Mouse (Mus musculus) heart, embryonic 14.5 days (tissue): ENCODE results near the gene Igsf9. TPM values are rescaled to one million over a fixed set of nuclear protein-coding genes. Genes with fewer than 3 reads are reported as not detected.

Experiments used
- ATAC-seq: fragments of 200-750 bp; cut with Nextera tagmentation; 2 replicates; pipeline ENCODE4 v1.8.0; 2017; ENCODE audit warnings: low read depth, moderate TSS enrichment; ENCODE audit not compliant: insufficient number of reproducible peaks, insufficient read depth, low FRiP score
- H3K27ac ChIP-seq, 2 experiments: fragments of 200-500 bp in 1 of 2; fragments of 300-500 bp in 1 of 2; sonication (generic) in 1 of 2; replicated peaks in 1 of 2; 2 replicates each; pipeline ENCODE4 v1.5.1; 2012 to 2014; ENCODE audit warnings: low read depth in 2 of 2, low read length in 2 of 2, control low read depth in 1 of 2, mild to moderate bottlenecking in 1 of 2, mixed read lengths in 1 of 2; ENCODE audit not compliant: control insufficient read depth in 1 of 2, insufficient read depth in 1 of 2
- H3K27me3 ChIP-seq: fragments of 300-500 bp; sonication (generic); 2 replicates; pipeline ENCODE4 v1.6.1; 2014; ENCODE audit warnings: mild to moderate bottlenecking, low read length, control low read depth; ENCODE audit not compliant: control insufficient read depth, insufficient read depth
- H3K36me3 ChIP-seq: fragments of 300-500 bp; sonication (generic); 2 replicates; pipeline ENCODE4 v1.6.1; 2014; ENCODE audit warnings: mild to moderate bottlenecking, control low read depth, low read length, mixed read lengths; ENCODE audit not compliant: control insufficient read depth, insufficient read depth
- H3K4me1 ChIP-seq, 2 experiments: fragments of 200-500 bp in 1 of 2; fragments of 300-500 bp in 1 of 2; sonication (generic) in 1 of 2; 2 replicates each; pipeline ENCODE4 v1.6.1; 2012 to 2014; ENCODE audit warnings: low read length in 2 of 2, control low read depth in 1 of 2, mixed read lengths in 1 of 2; ENCODE audit not compliant: control insufficient read depth in 2 of 2, insufficient read depth in 2 of 2
- H3K4me2 ChIP-seq: fragments of 300-500 bp; sonication (generic); 2 replicates; pipeline ENCODE4 v1.6.1; 2014; ENCODE audit warnings: mild to moderate bottlenecking, low read length
- H3K4me3 ChIP-seq, 2 experiments: fragments of 200-500 bp in 1 of 2; fragments of 300-500 bp in 1 of 2; sonication (generic) in 1 of 2; 2 replicates each; pipeline ENCODE4 v1.5.1; 2012 to 2014; ENCODE audit warnings: low read length in 2 of 2, mild to moderate bottlenecking in 2 of 2, control low read depth in 1 of 2, low read depth in 1 of 2, moderate library complexity in 1 of 2; ENCODE audit not compliant: control insufficient read depth in 1 of 2, insufficient read depth in 1 of 2
- H3K9ac ChIP-seq: fragments of 300-500 bp; sonication (generic); 2 replicates; pipeline ENCODE4 v1.6.1; 2014; ENCODE audit warnings: mild to moderate bottlenecking, low read length
- H3K9me3 ChIP-seq: fragments of 300-500 bp; sonication (generic); 2 replicates; pipeline ENCODE4 v1.6.1; 2016; ENCODE audit warnings: low read length, control low read depth; ENCODE audit not compliant: control insufficient read depth
- WGBS: fragments of 180-500 bp; shearing (Covaris S2); extraction: QIAGEN DNeasy Blood & Tissue Kit; methylation state at CpG from one replicate; pipeline ENCODE4 v1.1.7; 2014; 5-methylcytosine and 5-hydroxymethylcytosine counted together
- polyA plus RNA-seq: library from polyadenylated mRNA; unstranded; fragments of >200 nt; fragmentation: Nextera tagmentation; extraction: Ambion mirVana; gene quantifications from 2 replicates; pipeline ENCODE4 v1.2.1, GENCODE M21; 2014

Igsf9 gene
- polyA plus RNA-seq, 1 experiment from 2014 or later, result 5.0 TPM

DNA sequence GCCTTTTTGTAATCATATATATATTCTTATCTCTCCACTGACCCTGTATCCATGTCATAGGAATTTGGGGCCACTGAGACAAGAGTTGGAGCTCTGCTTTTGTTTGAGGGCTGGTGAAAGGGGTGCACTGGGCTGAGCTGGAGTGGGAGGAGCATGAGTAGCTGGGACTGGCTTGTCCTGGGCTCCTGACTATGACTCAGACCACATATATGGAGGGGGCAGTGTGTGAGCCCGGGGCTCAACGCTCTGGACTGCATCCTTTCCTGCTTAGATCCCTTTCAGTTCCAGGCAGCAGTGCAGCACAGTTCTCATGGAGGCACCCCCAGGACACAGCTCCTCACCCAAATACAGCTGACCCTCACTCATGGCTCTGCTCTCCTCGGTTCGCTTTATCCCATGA, 64.5 kb downstream of the Igsf9 start:
- H3K27ac ChIP-seq, result no peak overlapping the region
- H3K4me2 ChIP-seq, result no peak overlapping the region
- no peak for ATAC-seq
- H3K36me3 ChIP-seq, result no peaks in the 10 kb centered on the region
- 47% methylated on average over 4 of the region's 4 CpGs for WGBS
- H3K9me3 ChIP-seq, result no peaks in the 10 kb centered on the region
- H3K4me1 ChIP-seq, result peaks cover 7 to 16% of the 10 kb centered on the region in 2 experiments
- peaks cover 7% of the 10 kb centered on the region for H3K27me3 ChIP-seq
- no peak overlapping the region for H3K4me3 ChIP-seq
- no peak overlapping the region for H3K9ac ChIP-seq

Other genes starting within 250 kb of the Igsf9 start
- gene Atp1a4, start 223.4 kb upstream of the Igsf9 start, polyA plus RNA-seq, result 0.23 and 0.26 TPM in 2 replicates
- gene Igsf8, start 220.1 kb upstream of the Igsf9 start, polyA plus RNA-seq, result 20.7 and 24.7 TPM in 2 replicates
- 5.3 and 7.3 TPM in 2 replicates for gene Atp1a2, start 183.7 kb upstream of the Igsf9 start, polyA plus RNA-seq
- gene Kcnj9, start 152.5 kb upstream of the Igsf9 start, polyA plus RNA-seq, result not detected in 2 replicates
- gene Kcnj10, start 140.6 kb upstream of the Igsf9 start, polyA plus RNA-seq, result not detected in 2 replicates
- 5.6 and 6.3 TPM in 2 replicates for gene Pigm, start 105.2 kb upstream of the Igsf9 start, polyA plus RNA-seq
- 1.5 and 1.6 TPM in 2 replicates for gene Slamf9, start 6.4 kb upstream of the Igsf9 start, polyA plus RNA-seq
- gene Tagln2, start 18.3 kb downstream of the Igsf9 start, polyA plus RNA-seq, result 187 and 196 TPM in 2 replicates
- 2.0 and 2.6 TPM in 2 replicates for gene Cfap45, start 39.0 kb downstream of the Igsf9 start, polyA plus RNA-seq
- gene Vsig8, start 74.2 kb downstream of the Igsf9 start, polyA plus RNA-seq, result 0.22 and 0.23 TPM in 2 replicates
- gene Slamf8, start 108.8 kb downstream of the Igsf9 start, polyA plus RNA-seq, result 0.12 TPM in 1 of 2 replicates, not detected in the other
- gene Fcrl6, start 120.8 kb downstream of the Igsf9 start, polyA plus RNA-seq, result not detected in 2 replicates
- 13.6 and 13.7 TPM in 2 replicates for gene Dusp23, start 151.2 kb downstream of the Igsf9 start, polyA plus RNA-seq
- gene Crp, start 216.3 kb downstream of the Igsf9 start, polyA plus RNA-seq, result not detected in 2 replicates